Mouse (Mus musculus): Measurements from ENCODE around the gene H1fnt.

DNA sequence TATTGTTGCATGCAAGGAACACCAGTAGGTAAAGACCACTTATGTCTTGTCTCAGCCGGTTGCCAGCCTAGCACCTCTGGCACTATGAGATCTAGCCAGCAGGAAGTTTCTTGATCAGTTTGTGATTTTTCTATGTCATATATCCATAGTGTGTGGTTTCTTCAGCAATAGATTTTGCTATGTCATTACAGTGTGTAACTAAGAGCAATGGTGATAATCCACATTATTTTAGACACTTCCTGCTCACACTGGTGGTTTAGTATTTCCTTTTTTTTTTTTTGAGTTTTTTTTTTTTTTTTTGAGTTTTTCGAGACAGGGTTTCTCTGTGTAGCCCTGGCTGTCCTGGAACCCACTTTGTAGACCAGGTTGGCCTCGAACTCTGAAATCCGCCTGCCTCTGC, 21.7 kb downstream of the H1fnt start:
- no peak for TF ChIP-seq CTCF (IDR thresholded peaks at IDR 0.05; ENCODE audit: extremely low read depth, insufficient read depth, low read length)
- no peak for TF ChIP-seq POLR2A (IDR thresholded peaks at IDR 0.05; ENCODE audit: extremely low read depth, insufficient read depth, low read length)

Measured in cortical plate, adult 2 months (tissue).